Mouse (Mus musculus) T-cell, adult 66 days (primary cell): ENCODE measurements around the gene Rps6kb1. TPM values are rescaled to one million over a fixed set of nuclear protein-coding genes. Genes with fewer than 3 reads are reported as not detected.

Experiments
- total RNA-seq, 2 experiments: library from RNA; stranded (reverse); gene quantifications; 3 replicates in 1 of 2; 4 replicates in 1 of 2; pipeline ENCODE4 v1.2.4; 2023

The Rps6kb1 gene
- 10 to 100 TPM; 56.5 to 58.9 TPM for total RNA-seq

GRCm38 (mm10) chr11:86544639-86545299 is at the start of gene Rps6kb1, which contains the start of gene Tubd1:
Rps6kb1 (minus strand) TSS chr11:86544805.
Tubd1 (plus strand) TSS chr11:86544991.

GRCm38 (mm10) chr11:86484101-86484868 is 60.3 kb downstream of the Rps6kb1 start, which contains the start of gene Rnft1:
Rnft1 (plus strand) TSS chr11:86484657.

Other genes with a start within 250 kb of the Rps6kb1 start
- 10 to 100 TPM; 78.2 to 83.4 TPM for gene Med13, start 187.2 kb downstream of the Rps6kb1 start, total RNA-seq
- 10 to 100 TPM; 54.8 to 55.4 TPM for gene Rnft1, start 60.1 kb downstream of the Rps6kb1 start, total RNA-seq
- 1 to 10 TPM; 5.5 to 6.0 TPM for gene Tubd1, start 186 bp upstream of the Rps6kb1 start, total RNA-seq
- gene Vmp1, start 139.0 kb upstream of the Rps6kb1 start, total RNA-seq = 10 to 100 TPM; 67.1 to 81.8 TPM
- gene Ptrh2, start 139.2 kb upstream of the Rps6kb1 start, total RNA-seq = 1 to 10 TPM; 5.1 to 5.5 TPM
- 100 to 1,000 TPM; 134 to 151 TPM for gene Cltc, start 212.8 kb upstream of the Rps6kb1 start, total RNA-seq